Mouse (Mus musculus) brain, adult 10 weeks (tissue): ENCODE data around the gene Izumo4. TPM values are rescaled to one million over a fixed set of nuclear protein-coding genes. Genes with fewer than 3 reads are reported as not detected.

Source experiments
- polyA plus RNA-seq: library from polyadenylated mRNA; stranded (reverse); fragments of 350-450 nt; fragmentation: Illumina TruSeq; extraction: RNeasy Lipid Tissue Mini Kit (QIAGEN cat#74804); gene quantifications from one replicate; pipeline ENCODE4 v1.2.3, GENCODE M21; 2015; ENCODE audit warnings: low read depth, low replicate concordance

Gene Izumo4
- polyA plus RNA-seq = 54.2 TPM

DNA sequence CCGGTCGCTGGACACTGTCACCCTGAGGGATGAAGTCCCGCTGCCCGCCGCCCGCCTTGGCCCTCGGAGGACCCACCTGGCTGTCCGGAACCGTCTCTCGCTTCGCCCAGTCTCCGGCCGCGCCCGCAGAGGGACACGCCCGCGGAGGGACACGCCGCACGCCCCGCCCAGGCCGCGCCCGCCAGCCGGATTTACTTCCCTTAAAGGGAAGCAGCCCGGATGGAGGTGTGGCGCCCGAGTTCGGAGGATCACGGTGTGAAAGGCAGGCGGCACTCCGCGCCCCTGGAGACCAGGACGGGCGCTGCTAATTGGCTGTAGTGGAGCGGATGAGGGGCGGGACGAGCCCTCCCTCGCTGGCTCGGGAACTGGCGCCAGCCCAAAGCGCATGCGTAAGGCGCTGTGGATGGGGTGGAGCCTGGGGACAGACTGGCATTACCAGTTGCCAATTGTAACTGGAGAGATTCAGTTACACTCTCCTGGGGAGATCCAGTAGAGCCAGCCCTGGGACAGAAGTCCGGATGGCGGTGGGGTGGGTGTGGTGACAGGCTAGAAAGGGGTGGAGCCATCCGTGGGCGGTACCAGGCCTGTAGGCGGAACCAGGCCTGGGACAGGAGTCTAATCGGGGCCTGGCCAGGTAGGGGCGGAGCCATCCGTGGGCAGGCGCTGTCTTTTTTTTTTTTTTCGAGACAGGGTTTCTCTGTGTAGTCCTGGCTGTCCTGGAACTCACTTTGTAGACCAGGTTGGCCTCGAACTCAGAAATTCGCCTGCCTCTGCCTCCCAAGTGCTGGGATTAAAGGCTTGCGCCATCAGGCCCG, at the start of gene Izumo4, which contains the start of gene Mob3a:
Gene Izumo4 (plus strand): TSS at position 464 of the 815 bp plus-strand sequence.
Gene Mob3a (minus strand): TSS at position 257 of the 815 bp plus-strand sequence.

DNA sequence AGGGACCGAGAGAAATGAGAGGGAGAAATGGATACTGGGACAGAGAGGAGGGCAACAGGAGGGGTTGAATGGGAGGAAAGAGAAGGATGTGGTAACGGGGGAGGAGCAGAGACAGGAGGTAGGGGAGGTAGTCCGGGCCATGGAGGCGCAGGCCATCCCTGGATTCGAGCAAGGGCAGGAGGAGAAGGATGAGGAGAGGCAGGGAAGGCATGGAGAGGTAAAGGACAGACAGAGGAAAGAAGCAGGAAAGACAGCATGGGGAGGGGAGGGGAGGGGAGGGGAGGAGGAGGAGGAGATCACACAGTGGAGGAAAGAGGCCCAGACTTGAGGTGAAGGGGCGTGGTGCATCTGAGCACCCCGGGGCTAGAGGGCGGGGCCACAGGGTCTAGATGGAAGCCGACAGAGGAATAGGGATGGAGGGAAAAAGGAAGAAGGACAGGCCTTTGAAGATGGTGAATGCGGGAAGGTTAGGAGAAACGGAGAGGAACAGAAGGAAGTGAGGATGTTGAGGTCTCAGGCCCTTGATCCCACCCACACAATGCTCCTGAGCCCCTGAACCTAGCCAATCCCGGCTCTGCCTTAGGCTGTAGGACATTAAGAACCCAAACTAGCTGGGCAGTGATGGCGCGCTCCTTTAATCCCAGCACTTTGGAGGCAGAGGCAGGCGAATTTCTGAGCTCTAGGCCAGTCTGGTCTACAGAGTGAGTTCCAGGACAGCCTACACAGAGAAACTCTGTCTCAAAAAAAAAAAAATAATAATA, 44.9 kb upstream of the Izumo4 start, which contains the start of gene Btbd2:
Gene Btbd2 (minus strand): TSS at position 209 of the 761 bp plus-strand sequence.

DNA sequence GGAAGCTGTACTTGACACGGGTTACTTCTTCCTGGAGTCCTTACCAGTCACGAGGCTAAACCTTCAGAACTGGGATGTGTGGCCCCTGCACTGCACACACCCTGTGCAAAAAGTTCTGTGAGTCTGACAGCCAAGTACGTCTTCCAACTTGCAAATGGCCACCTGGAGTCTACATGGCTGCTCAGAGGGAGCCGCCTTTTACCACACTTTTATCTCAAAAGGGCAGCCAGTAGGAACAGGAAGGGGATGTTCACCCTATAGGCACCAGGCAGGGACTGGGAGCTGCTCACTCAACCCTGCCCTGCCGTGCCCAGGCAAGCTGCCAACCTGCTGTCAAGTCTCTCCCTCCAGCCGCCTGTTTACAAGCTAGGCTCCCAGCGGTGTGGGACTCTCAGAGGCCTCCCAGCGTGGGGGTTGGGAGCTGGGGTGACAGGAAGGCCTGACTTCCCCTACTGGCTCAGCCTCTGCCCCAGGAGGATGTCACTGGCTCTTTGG, 24.0 kb upstream of the Izumo4 start, which contains the start of gene Mknk2:
Gene Mknk2 (minus strand): TSS at position 171 of the 495 bp plus-strand sequence.

DNA sequence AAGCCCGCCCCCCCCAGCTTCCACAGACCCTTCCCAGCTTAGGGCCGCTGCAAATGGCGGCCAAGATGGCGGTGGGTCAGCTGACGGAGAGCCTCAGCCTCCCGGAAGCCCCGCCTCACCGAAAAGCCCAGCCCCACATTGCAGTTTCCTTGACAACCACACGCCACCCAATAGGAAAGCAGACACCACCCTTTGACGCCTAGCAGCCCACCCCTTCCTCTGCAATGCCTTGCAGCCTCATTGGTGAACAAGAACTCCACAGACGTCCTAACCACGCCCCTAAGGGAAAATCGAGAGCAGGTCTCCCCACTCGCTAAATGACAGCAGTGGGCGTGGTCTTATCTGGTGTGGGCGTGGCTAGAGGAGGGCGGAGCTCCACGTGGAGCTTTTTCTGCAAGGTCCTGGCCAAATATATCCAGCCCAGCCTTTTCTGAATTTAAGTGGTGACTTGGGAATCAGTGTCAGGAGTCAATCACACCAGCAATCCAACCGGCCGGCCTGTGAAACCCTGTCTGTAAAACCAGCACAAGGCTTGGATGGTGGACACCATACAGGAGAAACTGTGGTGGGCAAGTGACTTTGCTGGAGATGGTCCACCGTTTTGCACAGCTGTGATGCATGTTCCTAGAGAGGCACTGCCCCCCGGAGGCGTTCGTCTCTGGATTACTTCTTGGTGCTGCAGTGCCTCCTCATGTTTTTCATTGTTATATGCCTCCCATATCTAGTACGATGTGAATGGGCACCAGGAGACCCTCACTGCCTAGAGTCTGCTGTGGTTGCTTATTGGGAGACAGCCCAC, 40.4 kb downstream of the Izumo4 start, which contains the start of gene Ap3d1:
Gene Ap3d1 (minus strand): TSS at position 85 of the 799 bp plus-strand sequence.

GRCm38 (mm10) chr10:80754594-80755290, 52.8 kb downstream of the Izumo4 start, which contains the start of gene Dot1l:
Dot1l (plus strand) TSS chr10:80755206.

Other genes with a start within 250 kb of the Izumo4 start
- 0.09 TPM for gene Onecut3, start 207.3 kb upstream of the Izumo4 start, polyA plus RNA-seq
- gene Atp8b3, start 163.1 kb upstream of the Izumo4 start, polyA plus RNA-seq = 0.25 TPM
- 25.2 TPM for gene Rexo1, start 140.6 kb upstream of the Izumo4 start, polyA plus RNA-seq
- 35.5 TPM for gene Klf16, start 124.9 kb upstream of the Izumo4 start, polyA plus RNA-seq
- 172 TPM for gene Abhd17a, start 111.8 kb upstream of the Izumo4 start, polyA plus RNA-seq
- gene Scamp4, start 99.3 kb upstream of the Izumo4 start, polyA plus RNA-seq = 54.5 TPM
- gene Adat3, start 99.3 kb upstream of the Izumo4 start, polyA plus RNA-seq = 2.1 TPM
- 2.0 TPM for gene Gm49322, start 96.2 kb upstream of the Izumo4 start, polyA plus RNA-seq
- gene Csnk1g2, start 79.3 kb upstream of the Izumo4 start, polyA plus RNA-seq = 157 TPM
- gene Btbd2, start 45.1 kb upstream of the Izumo4 start, polyA plus RNA-seq = 74.2 TPM
- gene Mknk2, start 24.1 kb upstream of the Izumo4 start, polyA plus RNA-seq = 23.8 TPM
- 11.8 TPM for gene Mob3a, start 207 bp upstream of the Izumo4 start, polyA plus RNA-seq
- gene Ap3d1, start 40.1 kb downstream of the Izumo4 start, polyA plus RNA-seq = 89.5 TPM
- gene Dot1l, start 53.0 kb downstream of the Izumo4 start, polyA plus RNA-seq = 35.1 TPM
- gene Sf3a2, start 96.0 kb downstream of the Izumo4 start, polyA plus RNA-seq = 24.7 TPM
- 59.4 TPM for gene Plekhj1, start 96.4 kb downstream of the Izumo4 start, polyA plus RNA-seq
- 0.89 TPM for gene Amh, start 103.1 kb downstream of the Izumo4 start, polyA plus RNA-seq
- 4.0 TPM for gene Jsrp1, start 111.3 kb downstream of the Izumo4 start, polyA plus RNA-seq
- 912 TPM for gene Oaz1, start 124.5 kb downstream of the Izumo4 start, polyA plus RNA-seq
- 20.1 TPM for gene Lingo3, start 141.9 kb downstream of the Izumo4 start, polyA plus RNA-seq
- gene Lsm7, start 153.0 kb downstream of the Izumo4 start, polyA plus RNA-seq = 197 TPM
- 38.1 TPM for gene Sppl2b, start 153.1 kb downstream of the Izumo4 start, polyA plus RNA-seq
- gene Tmprss9, start 169.7 kb downstream of the Izumo4 start, polyA plus RNA-seq = 0.33 TPM
- gene Timm13, start 198.8 kb downstream of the Izumo4 start, polyA plus RNA-seq = 182 TPM
- gene Lmnb2, start 216.1 kb downstream of the Izumo4 start, polyA plus RNA-seq = 15.5 TPM
- gene Gadd45b, start 227.9 kb downstream of the Izumo4 start, polyA plus RNA-seq = 15.9 TPM